Mouse (Mus musculus) small intestine, adult 2 months (tissue): Measurements from ENCODE around the gene Nfu1.

ENCODE experiments used
- CTCF ChIP-seq: fragments of 200-500 bp; IDR thresholded peaks from 2 replicates; pipeline ENCODE4 v1.5.1; 2012; ENCODE audit warnings: low read depth, mild to moderate bottlenecking, control low read depth, inconsistent platforms, low read length, moderate library complexity, mixed read lengths; ENCODE audit not compliant: insufficient replicate concordance, insufficient read length; ENCODE audit errors: extremely low read depth
- POLR2A ChIP-seq: fragments of 200-500 bp; IDR thresholded peaks from 2 replicates; pipeline ENCODE4 v1.6.1; 2012; ENCODE audit warnings: low read depth, mild to moderate bottlenecking, control low read depth, inconsistent platforms, low read length, moderate library complexity

DNA sequence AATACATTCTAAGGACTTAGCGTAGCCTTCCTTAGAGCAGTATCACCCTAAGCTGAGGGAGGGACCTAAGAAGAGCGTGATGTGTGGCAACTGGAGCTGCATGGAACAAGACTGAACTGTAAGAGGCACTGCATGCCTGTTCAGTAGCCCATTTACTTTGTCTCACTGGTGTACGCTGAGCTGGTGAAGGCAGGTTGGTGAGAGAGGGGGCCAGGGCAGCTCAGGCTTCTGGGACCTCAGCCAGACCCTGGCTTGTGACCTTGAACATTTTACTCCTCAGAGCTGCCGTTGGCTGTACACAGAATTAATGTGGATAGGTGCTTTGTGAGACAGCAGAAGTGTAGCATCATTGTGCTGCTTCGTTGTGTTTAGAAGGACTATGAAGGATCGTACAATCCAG lies 19.5 kb upstream of the Nfu1 start:
- TF ChIP-seq CTCF (no peak), POLR2A (no peak)
